Mouse (Mus musculus) ES-Bruce4 (cell line): ENCODE data around the gene Sapcd2. TPM values are rescaled to one million over a fixed set of nuclear protein-coding genes. Genes with fewer than 3 reads are reported as not detected.

Experiments
- H3K27ac ChIP-seq: 2 replicates; pipeline ENCODE4 v1.5.1; 2012; ENCODE audit warnings: low read length, inconsistent platforms; ENCODE audit not compliant: insufficient read depth
- H3K27me3 ChIP-seq: 2 replicates; pipeline ENCODE4 v1.6.1; 2012; ENCODE audit warnings: mild to moderate bottlenecking, low read length, inconsistent platforms; ENCODE audit not compliant: control insufficient read depth, poor library complexity, insufficient read depth, severe bottlenecking
- H3K36me3 ChIP-seq: 2 replicates; pipeline ENCODE4 v1.6.1; 2012; ENCODE audit warnings: inconsistent platforms, mild to moderate bottlenecking, low read length, moderate library complexity; ENCODE audit not compliant: control insufficient read depth, poor library complexity, insufficient read depth, severe bottlenecking
- H3K4me1 ChIP-seq: one replicate; pipeline ENCODE4 v1.8.1; 2011; ENCODE audit warnings: low read length; ENCODE audit not compliant: control insufficient read depth, insufficient read depth
- H3K4me3 ChIP-seq: 2 replicates; pipeline ENCODE4 v1.5.1; 2011; ENCODE audit warnings: low read depth, mild to moderate bottlenecking, low read length
- H3K9ac ChIP-seq: 2 replicates; pipeline ENCODE4 v1.6.1; 2012; ENCODE audit warnings: low read depth, mild to moderate bottlenecking, inconsistent platforms; ENCODE audit not compliant: poor library complexity, severe bottlenecking
- H3K9me3 ChIP-seq: replicated peaks from 2 replicates; pipeline ENCODE4 v1.6.1; 2012; ENCODE audit warnings: mild to moderate bottlenecking, low read length, inconsistent platforms; ENCODE audit not compliant: control insufficient read depth, poor library complexity, insufficient read depth, severe bottlenecking
- CTCF ChIP-seq: IDR thresholded peaks from one replicate; pipeline ENCODE4 v1.8.1; 2011; ENCODE audit warnings: low read depth, low read length
- EP300 ChIP-seq: IDR thresholded peaks from 2 replicates; pipeline ENCODE4 v1.6.1; 2011; ENCODE audit warnings: low read depth, low read length; ENCODE audit not compliant: insufficient read depth
- POLR2A ChIP-seq: IDR thresholded peaks from one replicate; pipeline ENCODE4 v1.8.1; 2011; ENCODE audit warnings: low read length; ENCODE audit not compliant: insufficient read depth
- polyA plus RNA-seq: library from polyadenylated mRNA; stranded (reverse); fragments of >200 nt; gene quantifications from 2 replicates; pipeline ENCODE4 v1.2.4, GENCODE M21; 2011; ENCODE audit warnings: low read depth; ENCODE audit not compliant: missing spikeins, insufficient read depth, insufficient read length

Sapcd2 gene
- polyA plus RNA-seq, 1 experiment = 19.2 TPM

- H3K9ac ChIP-seq = peak overlapping the region; percentile 75
Measured at GRCm38 (mm10) chr2:25364761-25365090, 7.4 kb upstream of the Sapcd2 start.

DNA sequence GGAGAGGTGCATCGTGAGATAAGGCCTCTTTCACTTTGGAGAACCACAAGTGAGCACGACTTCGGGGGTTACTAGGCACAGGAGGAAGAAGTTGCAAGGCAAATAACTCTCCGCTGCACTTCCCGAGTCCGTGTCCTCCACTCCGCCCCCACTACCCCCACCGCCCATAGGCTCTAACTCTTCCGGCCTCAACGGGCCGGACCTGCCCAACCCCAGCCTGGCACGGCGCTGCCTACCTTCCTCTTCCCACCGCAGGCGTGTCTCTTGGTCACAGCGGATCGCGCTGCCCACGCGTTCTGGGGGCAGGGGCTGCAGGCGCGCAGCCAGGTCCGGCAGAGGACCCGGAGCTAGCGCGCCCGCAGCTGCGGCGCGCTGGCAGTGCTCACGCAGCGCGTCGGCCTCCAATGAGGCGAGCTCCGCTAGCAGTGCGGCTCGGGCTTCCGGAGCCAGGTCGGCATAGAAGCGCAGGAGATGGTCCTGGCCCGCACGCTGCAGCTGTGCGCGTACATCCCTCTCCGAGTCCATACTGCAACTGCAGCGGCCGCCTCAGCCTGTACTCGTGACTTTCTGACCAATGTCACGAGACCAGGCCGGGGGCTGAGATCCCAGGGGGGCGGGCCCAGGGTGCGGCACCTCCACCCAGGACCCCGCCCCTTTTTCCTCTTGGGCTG lies 6.9 kb upstream of the Sapcd2 start, which contains the start of gene Uap1l1:
Uap1l1 (minus strand) TSS at position 592 of the 671 bp plus-strand sequence.
- H3K4me1 ChIP-seq = peaks cover 3% of the 10 kb centered on the region
- H3K27ac ChIP-seq = 0 out of 2 replicates have a peak within 1 kb of the TSS, but pooled peaks have one; percentile 6
- no peaks in the 10 kb centered on the region for H3K27me3 ChIP-seq
- TF ChIP-seq CTCF (no peak), EP300 (0 out of 2 replicates have a peak, but pooled peaks have one; percentile 42), POLR2A (peak; percentile 91)
- H3K36me3 ChIP-seq = peaks cover 14% of the 10 kb centered on the region
- H3K4me3 ChIP-seq = peak within 1 kb of the TSS; percentile 94
- H3K9ac ChIP-seq = peak within 1 kb of the TSS; percentile 75
- H3K9me3 ChIP-seq = no peaks in the 10 kb centered on the region

More at GRCm38 (mm10) chr2:25364761-25365090, 7.4 kb upstream of the Sapcd2 start:
- TF ChIP-seq POLR2A (no peak), EP300 (no peak), CTCF (no peak)
- H3K27ac ChIP-seq = no peak overlapping the region
- H3K9me3 ChIP-seq = no peaks in the 10 kb centered on the region
- H3K36me3 ChIP-seq = peaks cover 14% of the 10 kb centered on the region
- H3K4me1 ChIP-seq = peaks cover 3% of the 10 kb centered on the region
- H3K4me3 ChIP-seq = peak overlapping the region; percentile 94
- H3K27me3 ChIP-seq = no peaks in the 10 kb centered on the region

- Histone ChIP-seq H3K9me3 (no peaks in the 10 kb centered on the region), H3K27ac (no peak overlapping the region), H3K27me3 (no peaks in the 10 kb centered on the region), H3K4me3 (no peak overlapping the region), H3K9ac (no peak overlapping the region), H3K36me3 (0 out of 2 replicates have a peak, but pooled peaks cover 2% of the 10 kb centered on the region), H3K4me1 (no peaks in the 10 kb centered on the region)
- TF ChIP-seq POLR2A (no peak), CTCF (no peak), EP300 (no peak)
Measured at GRCm38 (mm10) chr2:25369996-25370395, 2.1 kb upstream of the Sapcd2 start.

DNA sequence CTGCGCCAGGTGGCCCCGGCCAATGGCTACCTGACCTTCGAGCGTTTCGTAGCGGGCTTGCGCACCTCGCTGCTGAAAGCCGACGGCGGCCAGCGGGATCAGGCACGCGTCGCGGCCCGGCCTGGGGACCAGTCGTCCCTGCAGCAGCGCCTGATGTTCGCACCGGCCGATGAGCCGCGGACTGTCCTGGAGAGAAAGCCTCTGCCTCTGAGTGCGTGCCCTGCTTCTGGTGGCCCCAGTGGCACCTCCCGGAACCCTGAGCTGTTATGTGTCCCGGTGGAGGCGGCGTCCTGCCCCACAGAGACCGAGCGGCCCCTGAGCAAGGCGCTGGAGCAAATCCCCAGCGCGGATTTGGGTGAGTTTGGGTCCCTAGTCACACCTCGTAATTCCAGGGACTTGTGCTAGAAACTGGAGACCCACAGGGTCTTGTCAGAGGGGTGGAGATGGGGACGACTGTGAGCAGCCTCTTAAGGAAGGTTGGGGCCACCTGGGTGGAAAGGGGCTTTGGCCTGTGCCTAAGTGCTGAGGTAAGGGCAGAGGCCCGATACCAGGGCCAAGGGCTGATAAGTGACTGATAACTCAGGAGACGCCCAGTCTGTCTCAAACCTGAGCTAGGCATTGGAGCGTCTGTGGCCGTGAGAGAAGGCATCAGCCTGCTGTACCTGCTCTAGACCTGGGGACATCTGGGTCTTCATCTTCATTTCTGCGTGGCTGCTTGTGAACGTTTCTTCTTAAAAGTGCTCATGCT lies 697 bp downstream of the Sapcd2 start:
- TF ChIP-seq EP300 (no peak), CTCF (no peak), POLR2A (no peak)
- H3K36me3 ChIP-seq = peaks cover 12% of the 10 kb centered on the region; the same call in 1 of the 2 replicates
- no peaks in the 10 kb centered on the region for H3K27me3 ChIP-seq
- H3K9me3 ChIP-seq = no peaks in the 10 kb centered on the region
- peak overlapping the region; percentile 83 for H3K4me3 ChIP-seq
- no peak overlapping the region for H3K27ac ChIP-seq
- peak overlapping the region; percentile 74 for H3K9ac ChIP-seq
- no peaks in the 10 kb centered on the region for H3K4me1 ChIP-seq

GRCm38 (mm10) chr2:25373431-25373830 lies 1.3 kb downstream of the Sapcd2 start:
- Histone ChIP-seq H3K27me3 (no peaks in the 10 kb centered on the region), H3K36me3 (peaks cover 12% of the 10 kb centered on the region; the same call in 1 of the 2 replicates), H3K9ac (peak overlapping the region; percentile 74), H3K4me3 (peak overlapping the region; percentile 83), H3K9me3 (no peaks in the 10 kb centered on the region), H3K4me1 (no peaks in the 10 kb centered on the region), H3K27ac (no peak overlapping the region)
- TF ChIP-seq POLR2A (no peak), EP300 (no peak), CTCF (no peak)
